In the genomic region with DNA sequence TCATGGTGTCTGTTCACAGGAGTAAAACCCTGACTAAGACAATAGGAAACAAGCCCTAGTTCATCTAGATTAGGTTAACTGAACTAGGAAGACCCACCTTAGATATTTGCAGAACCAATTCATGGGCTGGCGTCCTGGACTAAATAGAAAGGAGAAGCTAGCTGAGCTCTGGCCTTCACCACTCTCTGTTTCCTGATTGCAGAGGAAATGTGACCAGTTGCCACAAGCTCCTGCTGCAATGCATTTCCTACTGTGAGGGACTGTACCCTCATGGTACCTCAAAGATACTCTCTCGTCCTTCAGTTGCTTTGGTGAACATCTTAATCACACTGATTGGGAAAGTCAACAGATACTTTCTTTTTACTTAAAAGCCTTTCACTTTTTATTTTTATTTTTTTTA, we compare ENCODE assay signal across 31 mouse cellular contexts.
DNase-seq lines count a peak whose midpoint lies in the region; ATAC-seq and TF ChIP-seq lines count a peak whose summit lies in the region.
"Had no signal": no experiment of that assay in that cellular context is flagged by ENCODE, and none has a peak within 500 bp of the region (broad histone marks: within the 10 kb centered on the region; RNA-seq: fewer than 3 reads in every experiment).

No protein-coding gene starts in this region.

- no peak for TF ChIP-seq POLR2A in bone marrow, adult 2 months (IDR thresholded peaks at IDR 0.05; ENCODE audit: borderline replicate concordance, control insufficient read depth, low read depth, low read length)

- H3K9ac ChIP-seq in heart, embryonic 11.5 days (ENCODE audit: low read depth, low read length): no peak overlapping the region
- H3K9ac ChIP-seq: heart, embryonic 13.5 days; intestine, embryonic 15.5 days; limb, embryonic 13.5 days; liver, embryonic 14.5 days; lung, embryonic 15.5 days; neural tube, embryonic 12.5 days had no signal

- peak; percentile 40 for DNase-seq in lung, postnatal 36 days
- no peak for DNase-seq in lung, adult 18-20 months
- DNase-seq in splenic B cell, adult 2 months (ENCODE audit: low read depth, low spot score): peak; percentile 57
- DNase-seq in retina, embryonic 14.5 days (ENCODE audit: low spot score): no peak
- DNase-seq: adrenal gland, adult 8-10 months; cerebellum, adult 11 months; cerebellum, adult 9-10 months; gastrocnemius, postnatal 25 days; heart, adult 18-20 months; heart, postnatal 10 days; kidney, adult 2 months; kidney, postnatal 36 days; right cerebral cortex, postnatal 14 days; thymus, adult 18-20 months; thymus, postnatal 25 days had no signal

- H3K27ac ChIP-seq in bone marrow, adult 2 months (ENCODE audit: control insufficient read depth, insufficient read depth, low read depth, low read length, poor library complexity): peak overlapping the region; percentile 28; the same call in 1 of the 2 replicates
- H3K27ac ChIP-seq in macrophage: peak overlapping the region; percentile 33
- H3K27ac ChIP-seq in heart, embryonic 11.5 days (ENCODE audit: low read depth, low read length): no peak overlapping the region
- H3K27ac ChIP-seq: hindbrain, postnatal 0 days; intestine, embryonic 15.5 days; limb, embryonic 13.5 days; liver, embryonic 14.5 days; lung, embryonic 15.5 days; neural tube, embryonic 12.5 days; stomach, postnatal 0 days had no signal

- no peaks in the 10 kb centered on the region for H3K79me2 ChIP-seq in macrophage (ENCODE audit: inconsistent target)

- peaks cover 5% of the 10 kb centered on the region for H3K4me1 ChIP-seq in bone marrow, adult 2 months (ENCODE audit: control insufficient read depth, insufficient read depth, low read length)
- peaks cover 12% of the 10 kb centered on the region; the same call in 1 of the 2 replicates for H3K4me1 ChIP-seq in heart, embryonic 11.5 days (ENCODE audit: control insufficient read depth, insufficient read depth, low read length)
- H3K4me1 ChIP-seq: intestine, embryonic 15.5 days; neural tube, embryonic 12.5 days had no signal

- TF ChIP-seq CTCF in bone marrow, adult 2 months (IDR thresholded peaks at IDR 0.05; ENCODE audit: control insufficient read depth, insufficient read depth, low read length): no peak

- ATAC-seq in heart, embryonic 11.5 days (replicated peaks; ENCODE audit: insufficient number of reproducible peaks, low FRiP score, low TSS enrichment): no peak
- ATAC-seq: forebrain, embryonic 14.5 days; hindbrain, postnatal 0 days; intestine, embryonic 15.5 days; midbrain, embryonic 16.5 days had no signal

- H3K4me2 ChIP-seq in heart, embryonic 11.5 days: no peak overlapping the region
- H3K4me2 ChIP-seq: heart, embryonic 13.5 days; intestine, embryonic 15.5 days; limb, embryonic 13.5 days; lung, embryonic 15.5 days; midbrain, embryonic 11.5 days; neural tube, embryonic 12.5 days had no signal

- 18% methylated on average over 2 of the region's 2 CpGs for WGBS in bone marrow, adult 2 months
- 11% methylated on average over 2 of the region's 2 CpGs for WGBS in macrophage (ENCODE audit: missing documents)
- 78% methylated on average over 2 of the region's 2 CpGs for WGBS in heart, embryonic 11.5 days (ENCODE audit: insufficient replicate concordance)

- no peak overlapping the region for H3K4me3 ChIP-seq in bone marrow, adult 2 months (replicated peaks; ENCODE audit: control insufficient read depth, low read depth, low read length)
- H3K4me3 ChIP-seq in macrophage (ENCODE audit: inconsistent target): no peak overlapping the region
- H3K4me3 ChIP-seq in heart, embryonic 11.5 days (ENCODE audit: low read depth, low read length): no peak overlapping the region
- H3K4me3 ChIP-seq: heart, embryonic 13.5 days; intestine, embryonic 15.5 days; limb, embryonic 13.5 days; lung, embryonic 15.5 days; myocyte; neural tube, embryonic 12.5 days had no signal

- no peaks in the 10 kb centered on the region for H3K9me3 ChIP-seq in heart, embryonic 11.5 days (replicated peaks; ENCODE audit: control insufficient read depth, low read length)
- H3K9me3 ChIP-seq: heart, embryonic 13.5 days; intestine, embryonic 15.5 days; limb, embryonic 13.5 days; lung, embryonic 15.5 days; neural tube, embryonic 12.5 days had no signal

- no peaks in the 10 kb centered on the region for H3K27me3 ChIP-seq in splenic B cell, adult 2 months (ENCODE audit: control insufficient read depth, insufficient read depth, low read length, poor library complexity, severe bottlenecking)
- H3K27me3 ChIP-seq in heart, embryonic 11.5 days (ENCODE audit: control insufficient read depth, insufficient read depth, low read length): no peaks in the 10 kb centered on the region
- H3K27me3 ChIP-seq: heart, embryonic 13.5 days; intestine, embryonic 15.5 days; limb, embryonic 13.5 days; lung, embryonic 15.5 days; neural tube, embryonic 12.5 days had no signal

- no peaks in the 10 kb centered on the region for H3K36me3 ChIP-seq in macrophage (ENCODE audit: inconsistent target)
- no peaks in the 10 kb centered on the region for H3K36me3 ChIP-seq in splenic B cell, adult 2 months (ENCODE audit: control insufficient read depth, insufficient read depth, low read length, poor library complexity, severe bottlenecking)
- H3K36me3 ChIP-seq in heart, embryonic 11.5 days (ENCODE audit: control insufficient read depth, insufficient read depth, low read length): no peaks in the 10 kb centered on the region
- H3K36me3 ChIP-seq: G1E; heart, embryonic 13.5 days; intestine, embryonic 15.5 days; limb, embryonic 13.5 days; lung, embryonic 15.5 days; neural tube, embryonic 12.5 days had no signal

Comparison
In these comparisons a context has a peak if more than half of its experiments do, and no peak if none do; other contexts are left out.
1. DNase-seq: peak in lung, postnatal 36 days (single experiment) and splenic B cell, adult 2 months (single experiment); none in lung, adult 18-20 months (0 of 2) and retina, embryonic 14.5 days (single experiment).